Mouse (Mus musculus): ENCODE data around the gene Pdcd2. TPM values are rescaled to one million over a fixed set of nuclear protein-coding genes. Genes with fewer than 3 reads are reported as not detected.
A peak's percentile ranks its signal among the peaks of the same experiment; 100 is the strongest.

The Pdcd2 gene
- total RNA-seq, 2 experiments from 2014 or later: 19.1 to 21.0 TPM

DNA sequence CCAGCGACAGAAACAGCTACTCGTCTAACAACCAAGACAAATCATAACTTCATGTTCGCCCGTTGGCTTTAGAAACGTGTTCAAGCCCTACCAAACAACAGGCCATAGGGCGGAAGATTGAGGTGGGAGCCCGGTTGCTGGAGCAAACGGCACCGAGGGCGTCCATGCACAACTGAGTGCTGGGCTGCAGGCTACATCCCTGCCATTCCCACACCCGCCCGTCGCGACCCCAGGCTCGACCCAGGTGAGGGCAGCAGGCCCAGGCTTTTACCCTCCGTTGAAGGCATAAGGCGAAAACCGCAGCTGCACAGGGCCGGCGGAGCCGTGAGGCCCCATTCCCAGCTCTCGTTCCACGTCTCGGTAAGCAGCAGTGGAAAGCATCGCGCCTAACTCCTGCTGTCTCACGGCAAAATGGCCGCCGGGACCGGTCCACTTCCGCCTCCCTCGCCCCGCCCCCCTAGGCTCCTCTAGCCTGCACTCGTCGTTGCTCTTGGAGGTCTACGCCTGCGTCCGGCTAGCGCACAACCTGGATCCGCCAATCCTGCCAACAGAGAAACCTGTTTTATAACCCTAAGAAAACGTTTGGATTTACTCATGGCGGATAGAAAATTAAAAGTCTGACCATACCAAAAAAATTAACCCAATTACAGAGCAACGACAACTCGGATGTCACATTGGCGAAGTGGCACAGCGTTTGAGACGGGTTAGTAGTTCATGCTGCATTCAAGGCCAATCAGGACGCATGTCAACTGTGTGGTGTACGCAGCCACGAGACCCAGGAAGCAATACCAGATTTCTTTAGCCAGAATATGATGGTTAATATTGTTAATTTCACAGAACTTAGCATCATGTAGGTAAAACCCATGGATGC lies 29.0 kb downstream of the Pdcd2 start:
- peak; percentile 93 to 94 for DNase-seq (ENCODE audit: extremely low spot score in 1 of 2, low spot score in 2 of 2)
- no peak for TF ChIP-seq CTCF (IDR thresholded peaks at IDR 0.05)
- intact Hi-C loops (cut with DNase I): loop anchor here (2.0 kb wide), 1 partner anchor 67 kb away; the partner anchor contains the start of gene Prdm9
- Histone ChIP-seq H3K4me3 (peak overlapping the region; percentile 60), H3K27ac (peak overlapping the region; percentile 95)

DNA sequence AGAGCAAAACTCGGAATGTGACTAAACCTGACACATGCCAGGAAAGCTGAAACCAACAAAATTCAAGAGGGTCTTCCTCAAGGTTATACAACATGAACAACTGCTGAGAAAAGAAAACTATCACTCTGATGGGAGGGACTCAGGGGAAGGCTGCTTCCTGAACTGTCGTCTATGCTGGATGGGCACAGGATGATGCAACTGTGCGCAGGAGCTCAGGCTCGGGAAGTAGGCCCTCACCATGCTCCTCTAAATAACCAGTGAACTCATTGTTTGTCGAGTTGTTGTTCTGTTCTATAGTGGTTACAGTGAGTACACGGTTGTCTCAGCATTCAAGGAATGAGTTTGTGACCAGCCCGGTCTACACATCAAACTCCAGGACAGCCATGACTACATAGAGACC lies 36.6 kb downstream of the Pdcd2 start:
- H3K4me3 ChIP-seq: no peak overlapping the region
- no peak overlapping the region for H3K27ac ChIP-seq
- no peak for DNase-seq (ENCODE audit: extremely low spot score in 1 of 2, low spot score in 2 of 2)
- no peak for TF ChIP-seq CTCF (IDR thresholded peaks at IDR 0.05)
- intact Hi-C loops (cut with DNase I): no loop called here

DNA sequence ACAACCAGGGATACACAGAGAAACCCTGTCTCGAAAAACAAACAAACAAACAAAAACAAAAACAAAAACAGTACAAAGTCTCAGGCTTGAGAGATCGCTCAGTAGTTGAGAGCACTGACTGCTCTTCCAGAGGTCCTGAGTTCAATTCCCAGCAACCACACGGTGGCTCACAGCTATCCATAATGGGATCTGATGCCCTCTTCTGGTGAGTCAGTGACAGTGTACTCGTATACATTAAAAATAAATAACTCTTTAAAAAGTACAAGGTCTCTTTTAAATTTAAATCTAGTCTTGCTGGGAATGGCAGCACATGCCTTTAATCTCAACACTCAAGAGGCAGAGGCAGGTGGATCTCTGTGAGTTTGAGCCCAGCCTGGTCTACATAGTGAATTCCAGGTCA lies 54.4 kb downstream of the Pdcd2 start:
- no peak overlapping the region for H3K27ac ChIP-seq
- no peak overlapping the region for H3K4me3 ChIP-seq
- intact Hi-C loops (cut with DNase I): no loop called here
- peak; percentile 35 for TF ChIP-seq CTCF (IDR thresholded peaks at IDR 0.05)
- DNase-seq (ENCODE audit: extremely low spot score in 1 of 2, low spot score in 2 of 2): no peak

Other genes with a start within 250 kb of the Pdcd2 start
- gene Dll1, start 150.4 kb downstream of the Pdcd2 start, total RNA-seq (2021): 1 to 10 TPM; 4.8 to 7.1 TPM
- gene Fam120b, start 131.1 kb downstream of the Pdcd2 start, total RNA-seq (2021): 10 to 100 TPM; 45.3 to 46.1 TPM
- gene Psmb1, start 27.6 kb downstream of the Pdcd2 start, total RNA-seq (2021): 100 to 1,000 TPM; 118 to 122 TPM
- 10 to 100 TPM; 29.3 to 32.2 TPM for gene Tbp, start 27.4 kb downstream of the Pdcd2 start, total RNA-seq (2021)
- 1 to 10 TPM; 2.9 to 3.1 TPM for gene Prdm9, start 37.1 kb upstream of the Pdcd2 start, total RNA-seq (2021)
- gene Chd1, start 177.7 kb upstream of the Pdcd2 start, total RNA-seq (2021): 10 to 100 TPM; 25.0 to 28.5 TPM

All from left cerebral cortex, adult 2 months (tissue).